In genomic region chr5:23679006-23679405, GRCm38 (mm10) we compare ENCODE assay signal across 26 mouse cellular contexts.
"Had no signal": no experiment of that assay in that cellular context is flagged by ENCODE, and none has a peak within 500 bp of the region (broad histone marks: within the 10 kb centered on the region; RNA-seq: fewer than 3 reads in every experiment).

No protein-coding gene starts in this region.

- H3K4me2 ChIP-seq: embryonic facial prominence, embryonic 12.5 days; embryonic facial prominence, embryonic 13.5 days; embryonic facial prominence, embryonic 15.5 days; forebrain, embryonic 12.5 days; forebrain, embryonic 13.5 days; forebrain, embryonic 15.5 days had no signal

- H3K27me3 ChIP-seq: embryonic facial prominence, embryonic 12.5 days; embryonic facial prominence, embryonic 13.5 days; embryonic facial prominence, embryonic 15.5 days; forebrain, embryonic 12.5 days; forebrain, embryonic 13.5 days; forebrain, embryonic 15.5 days had no signal

- H3K4me3 ChIP-seq: embryonic facial prominence, embryonic 10.5 days; embryonic facial prominence, embryonic 12.5 days; embryonic facial prominence, embryonic 13.5 days; embryonic facial prominence, embryonic 15.5 days; erythroblast, embryonic 14.5 days; forebrain, embryonic 10.5 days; forebrain, embryonic 12.5 days; forebrain, embryonic 13.5 days; forebrain, embryonic 15.5 days; gastrocnemius, adult 2 months; heart, adult 2 months had no signal

- H3K36me3 ChIP-seq: embryonic facial prominence, embryonic 10.5 days; embryonic facial prominence, embryonic 12.5 days; embryonic facial prominence, embryonic 13.5 days; embryonic facial prominence, embryonic 15.5 days; forebrain, embryonic 10.5 days; forebrain, embryonic 12.5 days; forebrain, embryonic 15.5 days had no signal

- H3K9me3 ChIP-seq: embryonic facial prominence, embryonic 10.5 days; embryonic facial prominence, embryonic 12.5 days; embryonic facial prominence, embryonic 13.5 days; embryonic facial prominence, embryonic 15.5 days; forebrain, embryonic 10.5 days; forebrain, embryonic 12.5 days; forebrain, embryonic 13.5 days; forebrain, embryonic 15.5 days had no signal

- DNase-seq: cerebellum, adult 9-10 months; cerebellum, adult 9-11 months; cerebellum, postnatal 10 days; cerebellum, postnatal 14 days; cerebellum, postnatal 25 days; cerebellum, postnatal 36 days; embryo, embryonic 11 days; forebrain, postnatal 0 days; gastrocnemius, adult 2 months; gastrocnemius, postnatal 10 days; gastrocnemius, postnatal 14 days; gastrocnemius, postnatal 25 days; gastrocnemius, postnatal 36 days; heart, adult 18-20 months; heart, adult 2 months had no signal

- H3K27ac ChIP-seq: embryonic facial prominence, embryonic 10.5 days; embryonic facial prominence, embryonic 12.5 days; embryonic facial prominence, embryonic 13.5 days; embryonic facial prominence, embryonic 15.5 days; forebrain, embryonic 10.5 days; forebrain, embryonic 12.5 days; forebrain, embryonic 13.5 days; forebrain, embryonic 15.5 days; gastrocnemius, adult 2 months; heart, adult 2 months had no signal

- H3K4me1 ChIP-seq: embryonic facial prominence, embryonic 12.5 days had no signal

- H3K9ac ChIP-seq: embryonic facial prominence, embryonic 12.5 days; embryonic facial prominence, embryonic 13.5 days; embryonic facial prominence, embryonic 15.5 days; forebrain, embryonic 12.5 days; forebrain, embryonic 13.5 days; forebrain, embryonic 15.5 days; forebrain, postnatal 0 days had no signal

- ATAC-seq: forebrain, embryonic 13.5 days; forebrain, embryonic 14.5 days; forebrain, embryonic 15.5 days; forebrain, embryonic 16.5 days; forebrain, postnatal 0 days had no signal
